Mouse (Mus musculus) CH12.LX (cell line): ENCODE measurements around the gene Mrgbp. TPM values are rescaled to one million over a fixed set of nuclear protein-coding genes. Genes with fewer than 3 reads are reported as not detected.

ENCODE experiments used
- DNase-seq: peaks from one replicate; pipeline ENCODE4 v3.0.0-alpha.2; 2013; ENCODE audit errors: extremely low read depth
- H3K27ac ChIP-seq: 2 replicates; pipeline ENCODE4 v1.5.1; 2012; ENCODE audit warnings: low read depth, mild to moderate bottlenecking, control low read depth, moderate library complexity; ENCODE audit not compliant: insufficient read depth
- H3K27me3 ChIP-seq: replicated peaks from 2 replicates; pipeline ENCODE3; 2012; ENCODE audit warnings: inconsistent platforms
- H3K36me3 ChIP-seq, 2 experiments: replicated peaks in 1 of 2; 2 replicates each; pipeline versions ENCODE3 to v1.6.1; 2012; ENCODE audit warnings: inconsistent platforms in 1 of 2, low read length in 1 of 2, mild to moderate bottlenecking in 1 of 2, mixed read lengths in 1 of 2, moderate library complexity in 1 of 2; ENCODE audit not compliant: control insufficient read depth in 1 of 2, insufficient read depth in 1 of 2
- H3K4me1 ChIP-seq, 2 experiments: 2 replicates each; pipeline ENCODE4 v1.6.1; 2012; ENCODE audit warnings: inconsistent platforms in 1 of 2, moderate library complexity in 1 of 2; ENCODE audit not compliant: insufficient read depth in 2 of 2, control insufficient read depth in 1 of 2
- H3K4me2 ChIP-seq: 2 replicates; pipeline ENCODE4 v1.6.1; 2012; ENCODE audit warnings: low read depth, mild to moderate bottlenecking, control low read depth; ENCODE audit not compliant: poor library complexity, insufficient read depth, severe bottlenecking
- H3K4me3 ChIP-seq, 3 experiments: fragments of 150-350 bp in 1 of 3; sonication (generic) in 1 of 3; replicated peaks in 1 of 3; 2 replicates each; pipeline versions ENCODE3 to v1.5.1; 2011 to 2012; ENCODE audit warnings: low read depth in 2 of 3, low read length in 2 of 3, mild to moderate bottlenecking in 2 of 3, moderate library complexity in 2 of 3, control low read depth in 1 of 3, improper control_type of control experiment in 1 of 3, inconsistent platforms in 1 of 3, mixed read lengths in 1 of 3; ENCODE audit not compliant: poor library complexity in 1 of 3
- H3K79me2 ChIP-seq: replicated peaks from 2 replicates; pipeline ENCODE4 v1.6.1; 2012; ENCODE audit warnings: mild to moderate bottlenecking, moderate library complexity; ENCODE audit not compliant: control insufficient read depth, poor library complexity, insufficient read depth, severe bottlenecking; ENCODE audit errors: extremely low read depth
- H3K9ac ChIP-seq: 2 replicates; pipeline ENCODE4 v1.6.1; 2012; ENCODE audit warnings: low read depth, mild to moderate bottlenecking, control low read depth, moderate library complexity; ENCODE audit not compliant: insufficient read depth
- H3K9me3 ChIP-seq: replicated peaks from 2 replicates; pipeline ENCODE3; 2012; ENCODE audit warnings: low read length, inconsistent platforms, mixed read lengths
- CTCF ChIP-seq, 2 experiments: IDR thresholded peaks in 1 of 2; conservative IDR thresholded peaks in 1 of 2; 2 replicates each; pipeline ENCODE4 v1.5.1; 2011 to 2012; ENCODE audit warnings: low read depth in 2 of 2, low read length in 2 of 2, improper control_type of control experiment in 1 of 2, inconsistent platforms in 1 of 2, mild to moderate bottlenecking in 1 of 2, moderate library complexity in 1 of 2
- E2F4 ChIP-seq: IDR thresholded peaks from 2 replicates; pipeline ENCODE4 v1.6.1; 2011; ENCODE audit warnings: low read depth, low read length, improper control_type of control experiment; ENCODE audit not compliant: insufficient replicate concordance
- EP300 ChIP-seq: IDR thresholded peaks from 2 replicates; pipeline ENCODE4 v1.6.1; 2011; ENCODE audit warnings: low read length, improper control_type of control experiment
- ETS1 ChIP-seq: conservative IDR thresholded peaks from 2 replicates; pipeline ENCODE4 v1.6.1; 2012; ENCODE audit warnings: low read depth, mild to moderate bottlenecking, inconsistent platforms, low read length, improper control_type of control experiment, moderate library complexity
- JUND ChIP-seq: conservative IDR thresholded peaks from 2 replicates; pipeline ENCODE4 v1.6.1; 2011; ENCODE audit warnings: low read depth, low read length, improper control_type of control experiment
- KAT2A ChIP-seq: IDR thresholded peaks from 2 replicates; pipeline ENCODE4 v1.6.1; 2012; ENCODE audit warnings: low read length, improper control_type of control experiment, inconsistent platforms; ENCODE audit not compliant: insufficient replicate concordance
- MAX ChIP-seq: IDR thresholded peaks from 2 replicates; pipeline ENCODE4 v1.6.1; 2011; ENCODE audit warnings: low read length, improper control_type of control experiment
- MYC ChIP-seq: IDR thresholded peaks from 2 replicates; pipeline ENCODE4 v1.6.1; 2011; ENCODE audit warnings: low read depth, mild to moderate bottlenecking, improper control_type of control experiment, low read length
- NELFE ChIP-seq: IDR thresholded peaks from 2 replicates; pipeline ENCODE4 v1.6.1; 2011; ENCODE audit warnings: low read depth, low read length, improper control_type of control experiment
- NRF1 ChIP-seq: IDR thresholded peaks from 2 replicates; pipeline ENCODE4 v1.6.1; 2014; ENCODE audit warnings: low read depth, mild to moderate bottlenecking, inconsistent platforms, low read length, improper control_type of control experiment, moderate library complexity
- POLR2A ChIP-seq: IDR thresholded peaks from 2 replicates; pipeline ENCODE4 v1.6.1; 2011; ENCODE audit warnings: low read depth, mild to moderate bottlenecking, improper control_type of control experiment, low read length
- RAD21 ChIP-seq: IDR thresholded peaks from 2 replicates; pipeline ENCODE4 v1.6.1; 2011; ENCODE audit warnings: low read depth, mild to moderate bottlenecking, low read length, improper control_type of control experiment, moderate library complexity
- SMC3 ChIP-seq: IDR thresholded peaks from 2 replicates; pipeline ENCODE4 v1.6.1; 2011; ENCODE audit warnings: low read depth, low read length, improper control_type of control experiment
- TCF12 ChIP-seq: IDR thresholded peaks from 2 replicates; pipeline ENCODE4 v1.6.1; 2014; ENCODE audit warnings: low read depth, mild to moderate bottlenecking, inconsistent platforms, low read length, improper control_type of control experiment
- ZC3H11A ChIP-seq: IDR thresholded peaks from 2 replicates; pipeline ENCODE4 v1.6.1; 2012; ENCODE audit warnings: low read depth, mild to moderate bottlenecking, inconsistent platforms, low read length, improper control_type of control experiment
- ZKSCAN1 ChIP-seq: IDR thresholded peaks from 2 replicates; pipeline ENCODE4 v1.6.1; 2012; ENCODE audit warnings: low read depth, inconsistent platforms, low read length, improper control_type of control experiment, borderline replicate concordance
- dilution Hi-C: fragments of 300-500 bp; cut with MboI; formaldehyde crosslinking; loops from 2 replicates; pipeline ENCODE4 v1.14.3; 2020; ENCODE audit warnings: low sequenced_read_pairs; ENCODE audit not compliant: extremely low pct_unique_long_range_greater_than_20kb, extremely low pct_ligation_motif_present
- in situ Hi-C: fragments of 300-500 bp; cut with MboI; formaldehyde crosslinking; loops from 3 replicates; pipeline ENCODE4 v1.14.3; 2019; ENCODE audit warnings: low sequenced_read_pairs, low pct_ligation_motif_present, low pct_unique_long_range_greater_than_20kb, mixed read lengths
- polyA plus RNA-seq: library from polyadenylated mRNA; unstranded; fragments of >175 nt; gene quantifications from 2 replicates; pipeline ENCODE4 v1.2.1, GENCODE M21; 2012; ENCODE audit warnings: low read depth; ENCODE audit not compliant: insufficient read length
- total RNA-seq, 2 experiments: library from RNA; depleted of rRNA; stranded (reverse); fragments of 300-350 nt in 1 of 2; fragments of >200 nt in 1 of 2; gene quantifications; 2 replicates each; pipeline ENCODE4 v1.2.3; 2012 to 2014

The Mrgbp gene
- total and polyA plus RNA-seq, 3 experiments = 31.2 to 64.6 (median 47.5) TPM

- no peak overlapping the region for H3K4me3 ChIP-seq
- peaks cover 0 to 10% of the 10 kb centered on the region in 2 experiments; a peak in 2 of 4 replicates for H3K4me1 ChIP-seq
- H3K9ac ChIP-seq = no peak overlapping the region
- TF ChIP-seq TCF12 = no peak
- no peak for TF ChIP-seq NRF1
- TF ChIP-seq KAT2A = no peak
- in situ Hi-C loops = no loop called here
- H3K4me2 ChIP-seq = no peak overlapping the region
- H3K27ac ChIP-seq = no peak overlapping the region
- dilution Hi-C loops = no loop called here
- no peaks in the 10 kb centered on the region for H3K36me3 ChIP-seq
- DNase-seq = no peak
- H3K27me3 ChIP-seq = no peaks in the 10 kb centered on the region
- H3K79me2 ChIP-seq = no peaks in the 10 kb centered on the region
- H3K9me3 ChIP-seq = no peaks in the 10 kb centered on the region
Observed at GRCm38 (mm10) chr2:180552340-180552739, 28.8 kb upstream of the Mrgbp start.

GRCm38 (mm10) chr2:180555219-180555618, 25.9 kb upstream of the Mrgbp start:
- Histone ChIP-seq H3K27me3 (no peaks in the 10 kb centered on the region), H3K9me3 (no peaks in the 10 kb centered on the region), H3K79me2 (no peaks in the 10 kb centered on the region), H3K36me3 (no peaks in the 10 kb centered on the region), H3K4me3 (no peak overlapping the region), H3K9ac (no peak overlapping the region), H3K4me1 (peaks cover 0 to 13% of the 10 kb centered on the region in 2 experiments; a peak in 2 of 4 replicates), H3K4me2 (no peak overlapping the region), H3K27ac (no peak overlapping the region)
- dilution Hi-C loops = no loop called here
- TF ChIP-seq ZC3H11A = no peak; the same call in 1 of the 2 replicates
- TF ChIP-seq ETS1 = no peak
- TF ChIP-seq JUND = no peak
- no peak for TF ChIP-seq KAT2A
- peak in 1 of 2 experiments; percentile 66; a peak in 2 of 4 replicates for TF ChIP-seq CTCF (conservative IDR thresholded peaks at IDR 0.05 in 1 of 2, IDR thresholded peaks at IDR 0.05 in 1 of 2; ENCODE audit: low read depth in 2 of 2, low read length in 2 of 2)
- peak; percentile 48 for TF ChIP-seq RAD21
- TF ChIP-seq MYC = peak; percentile 79; the same call in 1 of the 2 replicates
- TF ChIP-seq E2F4 = no peak
- TF ChIP-seq SMC3 = peak; percentile 56
- DNase-seq = no peak
- in situ Hi-C loops = no loop called here

GRCm38 (mm10) chr2:180556470-180556869, 24.6 kb upstream of the Mrgbp start:
- no peaks in the 10 kb centered on the region for H3K36me3 ChIP-seq
- H3K4me3 ChIP-seq = no peak overlapping the region
- no peak overlapping the region for H3K9ac ChIP-seq
- H3K79me2 ChIP-seq = no peaks in the 10 kb centered on the region
- DNase-seq = no peak
- H3K4me2 ChIP-seq = no peak overlapping the region
- no peaks in the 10 kb centered on the region for H3K9me3 ChIP-seq
- dilution Hi-C loops = no loop called here
- peaks cover 0 to 13% of the 10 kb centered on the region in 2 experiments; a peak in 2 of 4 replicates for H3K4me1 ChIP-seq
- TF ChIP-seq NELFE = no peak
- TF ChIP-seq EP300 = no peak
- no peak for TF ChIP-seq TCF12
- TF ChIP-seq MAX = no peak
- no peak for TF ChIP-seq ZKSCAN1
- no peak for TF ChIP-seq POLR2A
- TF ChIP-seq, all 38 proteins: peak for 0
- Histone ChIP-seq H3K27me3 (no peaks in the 10 kb centered on the region), H3K27ac (no peak overlapping the region)
- in situ Hi-C loops = no loop called here
